Mouse (Mus musculus): ENCODE data around the gene Olfm2.

GRCm38 (mm10) chr9:20645121-20645520 is 101.0 kb downstream of the Olfm2 start:
- TF ChIP-seq CTCF (IDR thresholded peaks at IDR 0.05; ENCODE audit: extremely low read depth, insufficient read length, insufficient replicate concordance, low read depth, low read length) (no peak), POLR2A (IDR thresholded peaks at IDR 0.05; ENCODE audit: low read depth, low read length) (peak; percentile 37; the same call in 1 of the 2 replicates)
